Mouse (Mus musculus) E14TG2a.4 (cell line): Measurements from ENCODE around the gene Atxn1.

Source experiments
- H3K27me3 ChIP-seq: 2 replicates; pipeline ENCODE4 v1.6.1; 2014; ENCODE audit warnings: low read length, control low read depth; ENCODE audit not compliant: insufficient read depth
- H3K36me3 ChIP-seq: 2 replicates; pipeline ENCODE4 v1.6.1; 2014; ENCODE audit warnings: low read length, control low read depth; ENCODE audit not compliant: insufficient read depth
- H3K4me1 ChIP-seq: replicated peaks from 2 replicates; pipeline ENCODE4 v1.6.1; 2014; ENCODE audit warnings: low read depth, low read length, control low read depth
- H3K4me3 ChIP-seq: replicated peaks from 2 replicates; pipeline ENCODE4 v1.5.1; 2014; ENCODE audit warnings: mild to moderate bottlenecking, low read length
- H3K9me3 ChIP-seq: 2 replicates; pipeline ENCODE4 v1.6.1; 2014; ENCODE audit warnings: low read length, control low read depth
- CTCF ChIP-seq: conservative IDR thresholded peaks from 2 replicates; pipeline ENCODE4 v1.5.1; 2014; ENCODE audit warnings: low read length
- NANOG ChIP-seq: IDR thresholded peaks from 2 replicates; pipeline ENCODE4 v1.6.1; 2014; ENCODE audit warnings: borderline replicate concordance, low read length, mixed read lengths
- POU5F1 ChIP-seq: IDR thresholded peaks from 2 replicates; pipeline ENCODE4 v1.6.1; 2014; ENCODE audit warnings: low read length, borderline replicate concordance

Atxn1 gene

DNA sequence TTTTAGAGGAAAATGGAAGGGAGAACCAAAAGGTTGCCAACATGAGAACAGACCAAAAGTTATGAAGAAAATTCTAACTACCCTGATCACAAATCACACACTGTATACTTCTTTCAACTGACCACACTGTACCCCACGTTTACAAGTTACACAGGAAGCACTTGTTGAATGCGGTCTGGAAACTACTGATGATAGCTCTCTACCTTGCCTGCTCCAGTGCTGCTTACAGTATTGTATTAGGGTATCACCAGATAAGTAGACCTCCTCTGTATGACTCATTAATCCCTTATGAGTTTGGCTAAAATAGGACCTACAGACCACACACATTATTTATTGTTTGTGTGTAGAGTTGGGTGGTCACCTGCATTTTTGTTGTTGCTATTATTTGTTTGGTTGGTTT, 113.1 kb downstream of the Atxn1 start:
- TF ChIP-seq POU5F1: no peak
- no peak for TF ChIP-seq CTCF
- no peak for TF ChIP-seq NANOG
- Histone ChIP-seq H3K36me3 (no peaks in the 10 kb centered on the region), H3K27me3 (no peaks in the 10 kb centered on the region), H3K4me1 (no peaks in the 10 kb centered on the region), H3K4me3 (no peak overlapping the region), H3K9me3 (no peaks in the 10 kb centered on the region)

DNA sequence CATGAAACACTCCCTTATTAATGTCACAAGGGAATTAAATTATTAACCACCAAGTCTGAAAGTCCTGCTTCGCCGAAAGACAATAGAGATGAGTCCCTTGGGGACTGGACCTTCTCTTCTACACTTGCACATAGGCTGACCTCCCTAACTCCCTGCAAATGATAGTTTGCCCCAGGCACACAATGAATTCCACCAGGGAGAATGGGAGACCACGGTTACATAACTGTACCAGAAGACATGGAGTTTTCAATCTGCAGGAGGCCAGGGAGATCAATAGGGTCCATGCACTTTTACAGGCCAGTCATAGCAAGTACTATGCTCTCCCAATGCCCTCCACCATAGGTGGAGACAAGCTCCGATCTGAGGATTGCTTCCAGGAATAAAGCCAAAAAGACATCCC, 113.7 kb downstream of the Atxn1 start:
- TF ChIP-seq CTCF (no peak), POU5F1 (no peak), NANOG (no peak)
- no peaks in the 10 kb centered on the region for H3K4me1 ChIP-seq
- H3K27me3 ChIP-seq: 0 out of 2 replicates have a peak, but pooled peaks cover 2% of the 10 kb centered on the region
- no peak overlapping the region for H3K4me3 ChIP-seq
- no peaks in the 10 kb centered on the region for H3K9me3 ChIP-seq
- no peaks in the 10 kb centered on the region for H3K36me3 ChIP-seq

DNA sequence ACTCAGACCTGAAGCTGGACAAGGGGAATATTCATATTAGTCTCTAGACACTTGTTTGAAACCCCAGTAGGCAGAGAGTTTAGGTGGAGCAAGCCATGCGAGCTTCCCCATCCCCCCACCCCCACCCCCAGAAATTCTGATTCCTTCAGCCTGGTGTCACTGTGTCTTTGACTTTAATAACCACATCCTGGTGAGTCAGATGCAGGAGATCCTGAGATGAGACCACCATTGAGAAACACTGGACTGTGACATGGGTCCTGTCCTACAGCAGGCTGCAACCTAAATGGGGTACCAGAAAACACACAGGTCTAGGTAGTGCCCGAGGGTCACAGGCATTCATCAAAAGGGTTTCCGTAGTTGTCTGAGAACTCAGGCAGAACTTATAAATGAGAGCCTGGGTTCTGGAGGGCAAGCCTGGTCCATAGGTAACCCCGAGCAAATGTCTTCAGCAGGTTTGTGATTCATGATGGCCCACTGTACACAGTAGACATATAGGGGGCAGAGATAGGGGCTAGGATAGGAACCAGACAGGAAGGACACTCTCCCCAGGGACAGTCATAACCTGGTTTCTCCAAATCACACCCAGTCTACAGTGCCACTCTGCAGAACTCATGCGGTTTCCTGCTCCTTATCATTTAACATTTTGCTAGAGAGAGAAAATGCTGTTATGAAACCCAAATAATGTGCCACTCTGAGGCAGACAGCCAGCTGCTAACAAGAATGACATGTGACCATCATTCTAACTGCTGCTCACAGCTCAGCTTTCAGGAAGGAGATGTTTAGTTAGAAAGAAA, 114.4 kb downstream of the Atxn1 start:
- Histone ChIP-seq H3K9me3 (no peaks in the 10 kb centered on the region), H3K4me1 (no peaks in the 10 kb centered on the region), H3K27me3 (0 out of 2 replicates have a peak, but pooled peaks cover 3% of the 10 kb centered on the region), H3K36me3 (no peaks in the 10 kb centered on the region), H3K4me3 (no peak overlapping the region)
- TF ChIP-seq POU5F1 (no peak), CTCF (no peak), NANOG (no peak)

DNA sequence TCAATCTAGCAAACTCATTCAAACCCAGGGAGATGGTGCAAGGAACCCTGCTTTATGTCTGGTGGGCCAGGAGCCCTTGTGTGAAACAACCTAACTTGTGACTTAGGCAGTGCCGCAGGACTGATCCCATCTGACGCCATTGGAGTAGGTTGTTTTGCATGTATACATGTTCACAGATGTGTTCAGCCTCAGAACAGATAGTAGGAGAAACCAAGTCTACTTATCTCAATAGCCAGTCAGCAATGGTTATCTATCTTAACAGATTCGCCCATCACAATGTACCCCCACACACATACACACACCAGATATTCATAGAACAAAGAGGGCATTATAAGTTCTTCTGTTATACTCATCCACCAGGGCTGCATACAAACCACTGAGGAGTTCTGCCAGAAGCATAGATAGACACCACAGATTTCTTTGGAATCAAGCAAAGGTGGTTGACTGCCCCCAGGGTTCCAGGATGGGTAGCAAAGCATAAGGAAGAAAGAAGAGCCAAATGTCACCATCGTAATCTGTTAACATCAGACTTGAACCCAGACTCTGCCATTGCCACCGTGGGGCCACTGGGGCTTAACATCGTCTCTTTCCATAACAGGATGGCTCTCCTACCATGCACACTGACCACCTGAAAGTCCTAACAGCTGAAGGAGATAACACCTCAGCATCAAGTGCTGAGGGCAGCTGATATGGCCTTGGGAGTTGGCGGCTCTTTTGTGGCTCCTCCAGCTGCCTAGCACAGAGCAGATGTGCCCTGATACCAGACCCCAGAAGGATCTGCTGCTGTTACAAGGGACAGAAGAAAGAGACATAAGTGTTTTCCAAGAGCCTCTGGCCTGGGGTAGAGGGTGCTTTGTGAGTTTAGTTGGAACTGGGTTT, 115.4 kb downstream of the Atxn1 start:
- 0 out of 2 replicates have a peak, but pooled peaks cover 3% of the 10 kb centered on the region for H3K27me3 ChIP-seq
- no peaks in the 10 kb centered on the region for H3K4me1 ChIP-seq
- H3K4me3 ChIP-seq: no peak overlapping the region
- no peak for TF ChIP-seq NANOG
- no peak for TF ChIP-seq POU5F1
- no peak for TF ChIP-seq CTCF
- no peaks in the 10 kb centered on the region for H3K9me3 ChIP-seq
- H3K36me3 ChIP-seq: no peaks in the 10 kb centered on the region

DNA sequence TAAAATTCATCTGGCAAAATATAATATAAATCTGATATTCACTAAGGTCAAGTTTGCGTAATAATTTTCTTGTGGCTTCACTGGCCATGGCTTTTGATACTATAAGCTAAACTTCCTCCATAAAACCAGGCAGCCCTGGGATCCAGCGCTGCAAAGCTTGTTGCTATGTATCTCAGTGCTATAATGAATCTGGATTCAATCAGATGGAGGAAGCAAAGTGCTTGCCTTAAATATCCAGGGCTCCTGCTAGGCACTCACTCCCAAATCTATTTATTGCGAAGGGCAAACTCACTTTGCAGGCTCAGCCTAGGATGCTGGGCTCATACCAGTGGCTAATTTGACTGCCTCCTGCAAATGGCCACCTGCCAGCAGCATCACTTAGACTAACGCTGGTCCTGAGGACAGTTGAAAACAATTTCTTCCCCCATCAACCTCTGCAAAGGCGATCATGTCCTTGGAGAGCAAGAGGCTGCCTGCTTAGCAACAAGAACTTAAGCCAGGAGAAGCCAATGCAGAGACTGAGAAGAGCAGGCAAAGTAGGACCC, 122.2 kb downstream of the Atxn1 start:
- no peak overlapping the region for H3K4me3 ChIP-seq
- no peaks in the 10 kb centered on the region for H3K4me1 ChIP-seq
- TF ChIP-seq NANOG: no peak
- H3K36me3 ChIP-seq: no peaks in the 10 kb centered on the region
- H3K9me3 ChIP-seq: no peaks in the 10 kb centered on the region; the same call in 1 of the 2 replicates
- H3K27me3 ChIP-seq: 0 out of 2 replicates have a peak, but pooled peaks cover 3% of the 10 kb centered on the region

DNA sequence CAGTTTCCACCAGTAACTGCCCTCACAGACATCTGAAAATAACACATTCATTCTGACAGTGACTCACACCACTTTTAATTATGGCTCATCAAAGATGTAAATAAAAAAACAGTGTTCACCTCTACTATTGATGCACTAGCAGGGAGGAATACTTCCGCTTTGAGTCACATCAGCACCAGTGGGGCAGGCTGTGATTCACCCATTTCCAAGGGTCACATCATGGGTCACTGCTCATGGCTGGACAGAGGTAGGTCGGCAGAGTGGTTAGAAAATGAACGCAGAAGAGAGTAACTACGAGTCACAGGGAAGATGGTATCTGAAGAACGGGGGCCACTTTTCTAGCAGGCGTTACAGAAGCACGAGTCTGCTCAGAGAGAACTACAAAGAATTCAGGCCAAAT, 124.9 kb downstream of the Atxn1 start:
- TF ChIP-seq NANOG (no peak), POU5F1 (no peak), CTCF (no peak)
- no peaks in the 10 kb centered on the region for H3K36me3 ChIP-seq
- H3K9me3 ChIP-seq: no peaks in the 10 kb centered on the region; the same call in 1 of the 2 replicates
- no peaks in the 10 kb centered on the region for H3K27me3 ChIP-seq
- no peak overlapping the region for H3K4me3 ChIP-seq
- H3K4me1 ChIP-seq: no peaks in the 10 kb centered on the region

DNA sequence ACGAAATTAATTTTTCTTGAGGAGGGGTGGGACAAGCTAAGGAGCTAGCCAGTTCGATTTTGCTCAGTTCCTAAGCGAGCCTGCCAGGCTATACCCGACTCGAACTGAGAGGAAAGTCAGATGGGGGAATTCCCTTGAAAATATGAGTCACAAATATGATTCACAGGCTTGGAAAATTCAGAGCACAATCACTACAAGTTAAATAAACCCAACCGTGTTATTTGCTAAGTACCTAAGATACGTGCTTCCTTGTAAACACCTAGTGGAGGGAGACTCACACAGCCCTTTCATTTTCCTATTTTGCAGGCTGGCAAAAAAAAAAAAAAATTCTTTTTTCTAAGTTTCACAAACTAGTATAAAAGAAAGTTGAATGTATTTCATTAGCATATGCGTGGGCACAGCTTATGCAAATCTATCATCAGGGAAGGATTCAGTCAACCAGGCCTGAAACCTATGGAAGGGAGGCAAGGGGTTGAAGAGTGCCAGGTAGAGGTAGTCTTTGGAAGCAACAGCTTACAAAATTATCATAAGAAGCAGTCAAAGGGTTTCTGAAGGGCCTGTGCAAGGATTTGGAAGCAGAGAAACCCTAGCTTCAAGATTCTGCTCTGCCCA, 127.1 kb downstream of the Atxn1 start:
- Histone ChIP-seq H3K4me3 (no peak overlapping the region), H3K9me3 (no peaks in the 10 kb centered on the region), H3K36me3 (no peaks in the 10 kb centered on the region), H3K27me3 (no peaks in the 10 kb centered on the region), H3K4me1 (no peaks in the 10 kb centered on the region)
- TF ChIP-seq POU5F1: no peak
- TF ChIP-seq CTCF: no peak
- TF ChIP-seq NANOG: no peak

DNA sequence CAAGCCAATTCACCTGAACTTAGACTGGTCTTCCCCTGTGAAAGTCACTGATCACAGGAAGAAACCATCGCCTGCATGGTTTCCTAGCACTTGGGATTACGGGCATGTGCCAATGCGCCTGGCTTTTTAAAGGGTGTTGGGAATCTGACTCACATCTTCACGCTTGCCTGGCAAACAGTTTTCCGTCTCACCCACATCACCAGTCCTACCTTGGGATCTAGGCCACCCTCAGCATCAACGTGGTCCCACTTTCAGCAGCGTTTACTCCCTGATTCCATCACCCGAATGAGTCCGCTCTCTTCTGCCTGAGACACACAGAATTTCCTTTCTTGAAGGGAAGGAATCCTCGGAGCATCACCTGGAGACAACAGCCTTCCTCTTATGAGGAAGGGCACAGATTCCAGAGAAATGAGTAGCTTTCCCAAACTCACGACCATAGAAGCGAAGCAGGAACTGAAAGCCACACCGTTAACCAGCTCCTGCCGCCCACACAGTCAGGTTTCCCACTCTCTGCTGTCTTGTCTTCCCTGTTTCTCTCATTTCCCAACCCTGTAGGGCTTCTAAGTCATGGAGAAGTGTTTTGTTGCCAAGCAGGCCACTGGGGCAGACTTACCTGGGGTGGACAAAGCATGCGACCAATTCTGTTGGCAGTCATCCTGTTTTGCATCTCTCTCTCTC, 128.3 kb downstream of the Atxn1 start:
- Histone ChIP-seq H3K27me3 (no peaks in the 10 kb centered on the region), H3K4me3 (no peak overlapping the region), H3K4me1 (no peaks in the 10 kb centered on the region), H3K9me3 (no peaks in the 10 kb centered on the region), H3K36me3 (no peaks in the 10 kb centered on the region)
- TF ChIP-seq POU5F1 (no peak), CTCF (no peak), NANOG (no peak)
